Mouse (Mus musculus) lung, postnatal 14 days (tissue): ENCODE measurements around the gene Gm8232.
"Not testable (repeated sequence)": the region's sequence is repeated elsewhere in the genome, so short reads cannot be mapped to it uniquely, and the experiment has no call there.

ENCODE experiments used
- DNase-seq: peaks from one replicate; pipeline ENCODE4 v3.0.0; 2021

The Gm8232 gene

DNA sequence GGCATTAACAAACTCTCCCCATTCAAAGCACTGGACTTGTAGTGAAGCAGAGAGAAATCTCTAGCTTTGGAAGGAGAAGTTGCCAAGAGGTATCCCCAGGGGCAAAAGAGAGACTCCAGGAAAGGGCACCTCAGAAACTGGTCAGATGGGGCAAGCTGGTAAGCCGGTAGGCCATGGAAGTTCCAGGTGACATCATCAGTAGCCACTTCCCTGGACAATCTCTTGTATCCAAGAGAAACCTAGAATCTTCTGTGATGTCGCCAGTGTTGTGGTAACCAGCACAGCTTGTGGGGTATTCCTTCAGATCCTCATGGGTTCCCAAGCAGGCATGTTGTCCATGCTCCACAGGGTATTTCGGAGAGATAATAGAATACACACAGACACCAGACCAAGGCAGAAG is at the start of gene Gm8232:
Gm8232 (plus strand) TSS at position 301 of the 400 bp plus-strand sequence.
- DNase-seq = not testable (repeated sequence)

DNA sequence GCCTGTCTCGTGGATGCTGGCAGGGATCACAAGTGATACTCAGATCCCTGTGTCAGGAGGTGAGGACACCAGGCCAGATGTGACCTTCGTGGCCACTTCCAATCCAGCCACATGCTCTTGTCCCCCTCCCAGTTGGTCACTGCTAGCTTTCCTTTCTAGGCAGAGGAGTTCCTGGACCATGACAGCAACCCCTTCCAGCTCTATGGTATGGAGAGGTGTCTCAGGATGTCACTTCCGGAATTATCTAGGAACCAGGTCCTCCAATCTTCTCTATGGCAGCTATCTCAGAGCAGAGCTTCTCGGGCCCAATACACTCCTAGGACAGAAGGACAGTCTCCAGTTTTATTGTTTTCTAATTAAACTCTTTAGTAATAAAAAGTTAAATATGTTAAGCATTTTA is 49.2 kb upstream of the Gm8232 start:
- DNase-seq = not testable (repeated sequence)

DNA sequence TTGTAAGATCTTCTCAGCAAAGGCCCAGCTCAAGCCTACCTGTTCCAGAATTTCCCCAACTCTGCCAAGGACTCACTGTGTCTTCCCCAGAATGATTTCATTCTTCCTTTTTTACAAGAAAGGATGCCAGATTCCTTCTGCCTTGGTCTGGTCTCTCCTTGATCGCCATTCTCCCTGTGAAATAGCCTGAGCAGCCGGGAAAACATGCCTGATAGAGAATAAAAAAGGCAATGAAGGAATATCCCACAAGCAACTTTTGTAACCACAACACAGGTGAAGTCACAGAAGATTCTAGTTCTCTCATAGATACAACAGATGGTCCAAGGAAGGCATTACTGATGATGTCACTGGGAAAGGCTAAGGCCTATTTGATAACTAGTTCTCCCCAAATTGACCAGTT is 22.8 kb upstream of the Gm8232 start, which contains the start of gene Gm3371:
Gm3371 (minus strand) TSS at position 101 of the 400 bp plus-strand sequence.
- DNase-seq = not testable (repeated sequence)
